Mouse (Mus musculus) adrenal gland, adult 8-10 months (tissue): ENCODE data around the gene Ddx20. TPM values are rescaled to one million over a fixed set of nuclear protein-coding genes. Genes with fewer than 3 reads are reported as not detected.

Source experiments
- DNase-seq: peaks from one replicate; pipeline ENCODE4 v3.0.0; 2022
- total RNA-seq, 4 experiments: library from RNA; stranded (reverse); gene quantifications; 2 replicates each; pipeline ENCODE4 v1.2.4; 2022

Ddx20 gene
- total RNA-seq, 4 experiments from 2014 or later = 18.5 to 26.4 (median 22.3) TPM

DNA sequence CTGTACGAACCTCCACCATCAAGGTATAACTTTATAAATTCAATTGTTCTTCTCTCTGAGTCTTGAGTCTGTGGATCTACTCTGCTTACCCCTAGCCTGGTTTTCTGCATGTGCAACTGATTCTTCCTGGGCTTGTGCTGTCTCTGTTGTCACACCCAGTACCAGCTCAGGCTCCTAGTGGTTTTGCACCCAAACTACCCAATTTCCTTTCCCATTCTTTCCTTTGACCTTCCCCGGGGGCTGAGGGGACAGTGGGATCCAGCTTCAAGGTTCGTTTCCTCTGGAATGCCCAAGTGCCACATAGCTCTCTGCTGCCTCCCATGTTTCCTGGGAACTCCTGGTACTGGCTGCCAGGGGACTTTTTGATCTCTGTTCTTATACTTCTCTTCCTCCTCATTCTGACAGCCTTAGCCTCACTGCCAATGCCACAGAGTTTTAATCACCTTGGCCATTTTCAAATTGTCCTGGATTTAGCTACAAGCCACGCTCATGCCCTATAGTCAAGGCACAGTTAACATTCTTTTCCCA, 20.3 kb downstream of the Ddx20 start:
- DNase-seq = no peak

GRCm38 (mm10) chr3:105665105-105665765, 22.1 kb downstream of the Ddx20 start:
- no peak for DNase-seq

DNA sequence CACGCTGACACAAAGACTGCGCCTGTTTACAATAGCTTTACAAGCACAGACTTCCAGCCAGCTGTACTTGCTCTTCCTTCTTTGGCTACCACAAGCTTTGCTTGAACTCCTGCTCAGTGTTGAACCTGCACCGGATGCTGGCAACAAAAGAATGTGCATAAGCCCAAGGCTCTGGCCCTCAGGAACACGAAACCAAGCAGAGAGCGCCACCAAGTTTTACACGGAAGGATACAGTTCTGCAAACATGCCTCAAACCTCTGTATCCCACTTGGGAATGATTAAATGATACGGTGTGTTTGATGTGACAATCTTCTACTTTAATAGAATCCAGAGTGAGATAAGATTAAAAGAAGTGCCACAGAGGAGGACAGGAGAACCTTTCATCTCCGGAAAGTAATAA, 24.3 kb downstream of the Ddx20 start:
- no peak for DNase-seq

DNA sequence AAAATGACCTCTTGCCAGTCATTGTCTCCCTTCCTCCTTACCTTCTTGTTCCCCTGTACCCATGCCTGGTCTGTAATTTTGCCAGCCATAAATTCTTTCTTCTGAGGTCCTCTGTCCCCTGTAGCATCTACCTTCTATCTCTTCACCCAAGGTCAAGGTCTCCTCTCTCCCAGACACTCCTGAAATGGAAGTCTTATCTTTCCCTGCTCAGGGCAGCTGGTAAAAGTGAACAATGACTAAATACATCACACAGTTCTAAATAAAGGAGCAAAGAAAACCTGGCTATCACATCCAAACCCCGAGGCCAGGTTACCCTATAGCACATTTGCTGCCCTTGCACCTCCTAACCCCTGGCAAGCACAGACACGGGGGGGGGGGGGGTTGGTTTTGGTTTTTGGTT, 26.8 kb downstream of the Ddx20 start:
- DNase-seq = no peak

DNA sequence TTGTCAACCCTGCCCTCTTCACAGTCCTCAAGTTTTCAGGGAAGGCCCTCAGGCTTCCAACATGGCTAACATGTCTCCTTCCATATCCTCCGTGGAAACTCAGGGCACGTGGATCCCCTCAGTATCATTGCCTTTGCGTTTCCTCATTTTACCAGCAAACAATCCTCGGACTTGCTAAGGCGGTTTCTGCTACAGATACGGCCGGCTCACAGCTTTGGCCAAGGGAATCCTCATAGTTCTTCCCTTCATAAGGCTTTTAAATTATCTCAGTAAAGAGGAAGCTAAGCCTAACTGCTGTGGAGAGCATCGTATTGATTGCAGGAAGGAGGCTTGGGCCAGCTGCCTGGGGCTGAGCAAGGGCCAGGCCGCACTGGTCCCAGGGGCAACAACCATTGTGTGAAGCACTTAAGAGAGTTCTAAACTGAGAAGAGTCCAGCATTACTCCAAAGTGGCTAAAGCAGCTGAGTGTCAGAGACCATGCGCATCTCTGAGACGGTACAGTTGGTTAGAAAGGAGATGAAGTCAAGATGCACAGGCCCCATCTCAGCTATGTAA, 32.3 kb downstream of the Ddx20 start:
- no peak for DNase-seq

DNA sequence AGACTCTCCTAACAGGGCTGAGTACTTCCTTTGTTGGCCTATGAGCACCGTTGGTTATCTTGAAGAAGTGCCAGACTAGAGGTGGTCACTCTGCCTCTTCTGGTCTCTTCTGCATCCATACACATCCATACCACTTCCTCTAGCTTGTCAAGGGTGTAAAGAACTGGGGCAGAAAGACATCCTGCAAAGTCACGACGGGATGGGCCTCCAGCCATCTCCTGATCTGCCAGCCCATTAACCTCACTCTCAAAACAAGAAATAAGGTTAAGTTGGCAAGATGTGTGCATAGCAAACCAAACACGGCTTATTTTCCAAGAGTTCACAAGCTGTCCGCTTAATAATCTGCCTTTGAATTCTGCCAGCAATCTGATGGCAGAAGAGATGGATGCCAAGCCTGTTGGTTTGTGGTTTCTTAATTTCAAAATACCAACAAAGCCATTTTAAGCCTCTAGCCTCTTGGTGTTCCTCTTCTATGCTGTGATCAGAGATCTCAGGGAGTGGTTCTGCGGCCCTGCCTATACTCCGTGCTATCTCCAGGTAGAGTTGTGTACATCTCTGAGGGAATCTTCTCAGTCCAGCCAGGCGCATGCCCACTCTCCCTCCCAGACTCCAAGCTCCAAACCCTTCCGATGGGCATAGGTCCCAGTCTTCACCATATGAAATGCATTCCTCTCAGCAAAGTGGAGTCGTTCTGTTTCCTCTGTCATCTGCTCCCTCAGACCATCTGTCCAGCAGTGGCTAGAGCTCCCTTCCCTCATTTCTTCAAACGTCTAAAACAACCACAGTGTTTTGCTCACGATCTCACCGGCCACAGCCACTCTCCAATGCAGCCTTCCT, 33.6 kb downstream of the Ddx20 start:
- DNase-seq = no peak

GRCm38 (mm10) chr3:105648889-105649567, 38.3 kb downstream of the Ddx20 start:
- DNase-seq = no peak

DNA sequence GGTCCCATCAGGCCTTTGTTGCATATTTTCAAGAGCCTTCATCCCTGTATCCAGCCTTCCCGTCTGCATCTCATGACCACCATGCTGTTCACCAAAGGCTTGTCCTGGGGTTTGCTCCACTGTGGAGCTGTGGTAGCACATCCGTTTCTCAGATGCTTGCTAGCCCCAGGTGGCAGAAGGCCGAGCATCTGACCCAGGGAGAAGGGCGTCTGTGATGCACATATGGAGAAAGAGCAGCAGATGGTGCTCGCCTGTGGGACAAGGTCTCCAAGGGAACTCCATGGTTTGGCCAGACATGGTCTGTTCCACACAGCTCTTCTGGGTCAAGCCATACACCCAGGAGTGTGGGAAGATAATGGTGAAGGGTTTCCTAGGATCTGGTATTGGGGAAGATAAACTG, 43.8 kb downstream of the Ddx20 start:
- no peak for DNase-seq

- peak; percentile 28 for DNase-seq
Measured at GRCm38 (mm10) chr3:105642186-105642585, 45.2 kb downstream of the Ddx20 start.

DNA sequence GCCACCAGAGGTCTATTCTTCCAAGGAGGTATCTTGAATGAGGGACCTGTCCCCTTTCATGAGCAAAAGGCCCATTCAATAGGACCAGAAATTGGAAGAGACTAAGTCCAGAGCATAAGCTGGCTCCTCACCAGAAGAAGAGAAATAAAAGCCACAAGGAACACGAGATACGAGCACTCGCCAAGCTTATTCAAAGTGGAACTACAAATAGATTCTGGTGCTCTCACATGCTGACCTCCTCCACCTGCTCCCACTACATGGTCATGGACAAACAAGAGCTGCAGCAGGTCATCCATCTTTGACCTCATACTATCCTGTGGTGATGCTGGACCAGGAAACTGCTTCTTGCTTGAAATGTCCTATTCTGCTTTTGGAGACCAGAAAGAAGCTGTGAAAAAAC, 54.4 kb downstream of the Ddx20 start:
- DNase-seq = no peak

DNA sequence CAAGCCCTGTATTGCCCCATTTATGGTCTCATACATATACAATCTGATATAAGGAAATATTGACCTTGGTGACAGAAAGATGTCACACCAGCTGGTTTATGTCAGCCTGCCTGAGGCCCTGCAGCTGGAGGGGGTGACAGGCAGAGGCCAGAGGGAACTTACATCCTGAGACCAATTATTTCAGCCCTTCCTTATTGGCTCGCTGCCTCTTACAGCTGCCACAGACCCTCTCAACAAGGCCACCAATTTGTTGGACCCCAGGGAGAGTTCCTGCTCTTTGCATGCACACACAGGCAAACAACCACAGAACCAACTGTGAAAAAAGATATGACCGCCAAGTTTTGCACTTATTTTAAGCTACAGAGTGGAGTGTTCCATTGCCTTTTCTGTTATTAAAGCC, 55.1 kb downstream of the Ddx20 start:
- no peak for DNase-seq

Other genes with a start within 250 kb of the Ddx20 start
- gene Kcnd3, start 235.2 kb downstream of the Ddx20 start, total RNA-seq = 10 to 100 TPM in 2 of 4 experiments, 1 to 10 TPM in 2; 5.2 to 15.0 (median 10.0) TPM
- gene Inka2, start 17.0 kb upstream of the Ddx20 start, total RNA-seq = 1 to 10 TPM; 4.6 to 8.5 (median 5.4) TPM
- 100 to 1,000 TPM; 154 to 188 (median 179) TPM for gene Rap1a, start 113.8 kb upstream of the Ddx20 start, total RNA-seq
- gene Adora3, start 183.3 kb upstream of the Ddx20 start, total RNA-seq = under 1 TPM in 2 of 4 experiments, not detected in 2; 0.27 to 0.46 TPM
- gene Tmigd3, start 183.3 kb upstream of the Ddx20 start, total RNA-seq = not detected
- gene I830077J02Rik, start 245.1 kb upstream of the Ddx20 start, total RNA-seq = 1 to 10 TPM in 3 of 4 experiments, under 1 TPM in 1; 0.24 to 1.7 (median 1.2) TPM